Mouse (Mus musculus) gastrocnemius, adult 2 months (tissue): ENCODE measurements around the gene Tmem174. TPM values are rescaled to one million over a fixed set of nuclear protein-coding genes. Genes with fewer than 3 reads are reported as not detected.

Experiments used
- DNase-seq: peaks from one replicate; pipeline ENCODE4 v3.0.0; 2022
- H3K27ac ChIP-seq: fragments of 200-600 bp; 2 replicates; pipeline ENCODE4 v1.8.1; 2022; ENCODE audit warnings: mild to moderate bottlenecking
- H3K4me3 ChIP-seq: fragments of 200-600 bp; 2 replicates; pipeline ENCODE4 v1.8.1; 2022; ENCODE audit warnings: mild to moderate bottlenecking, moderate library complexity
- CTCF ChIP-seq: fragments of 200-600 bp; IDR thresholded peaks from 2 replicates; pipeline ENCODE4 v1.8.1; 2022; ENCODE audit warnings: antibody characterized with exemption, mild to moderate bottlenecking, moderate library complexity
- intact Hi-C: fragments of 180-260 bp; cut with DNase I; formaldehyde crosslinking; loops from one replicate; pipeline ENCODE4 v1.15.1; 2025
- total RNA-seq, 2 experiments: library from RNA; stranded (reverse); gene quantifications; 2 replicates each; pipeline ENCODE4 v1.2.3; 2021

Tmem174 gene
- total RNA-seq, 2 experiments from 2014 or later = not detected

- DNase-seq = peak; percentile 57
- Histone ChIP-seq H3K4me3 (no peak overlapping the region), H3K27ac (no peak overlapping the region)
- intact Hi-C loops = no loop called here
- no peak for TF ChIP-seq CTCF
Measured at GRCm38 (mm10) chr13:98654129-98654939, 17.1 kb upstream of the Tmem174 start.

- no peak overlapping the region for H3K27ac ChIP-seq
- DNase-seq = no peak
- intact Hi-C loops = no loop called here
- no peak for TF ChIP-seq CTCF
- no peak overlapping the region for H3K4me3 ChIP-seq
Measured at GRCm38 (mm10) chr13:98652194-98652593, 15.0 kb upstream of the Tmem174 start.

DNA sequence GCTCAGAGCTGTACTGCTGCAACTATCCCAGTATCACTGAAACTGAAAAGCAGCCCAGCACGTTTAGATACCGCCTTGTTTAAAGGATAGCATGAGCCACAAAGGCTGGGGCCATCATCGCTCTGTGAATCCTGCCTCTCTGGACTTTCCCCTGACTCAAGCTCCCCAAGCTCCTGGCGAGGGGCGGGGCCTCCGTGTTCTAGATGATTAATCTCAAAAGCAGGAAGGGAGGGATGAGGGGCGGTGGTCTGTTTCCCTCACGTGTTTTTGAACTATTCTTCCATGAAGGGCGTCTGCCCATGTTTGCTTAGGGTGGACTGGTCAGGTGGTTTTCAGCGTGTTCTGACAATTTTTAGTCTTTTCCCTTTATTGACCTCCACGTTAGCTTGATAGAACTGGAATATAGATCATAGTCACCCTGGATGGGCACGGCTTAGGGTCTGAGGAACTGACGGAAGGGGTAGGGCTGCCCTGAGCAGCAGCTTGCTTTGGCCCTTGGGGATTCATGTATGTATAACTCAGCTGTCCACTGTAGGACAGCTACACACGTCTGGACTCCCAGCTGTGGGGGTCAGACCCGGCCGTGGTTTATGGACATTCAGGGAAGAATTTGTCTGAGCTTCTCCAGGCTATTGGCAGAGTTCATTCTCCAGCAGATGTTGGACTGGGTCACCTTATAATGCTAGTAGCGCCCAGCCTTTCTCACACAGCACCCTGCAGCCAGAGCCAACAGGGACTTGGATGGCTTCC is 14.2 kb upstream of the Tmem174 start:
- no peak for DNase-seq
- intact Hi-C loops = no loop called here

GRCm38 (mm10) chr13:98647775-98648568 is 10.8 kb upstream of the Tmem174 start:
- Histone ChIP-seq H3K4me3 (no peak overlapping the region), H3K27ac (no peak overlapping the region)
- intact Hi-C loops = no loop called here
- DNase-seq = no peak
- TF ChIP-seq CTCF = no peak

More for the DNA sequence above, 14.2 kb upstream of the Tmem174 start:
- Histone ChIP-seq H3K27ac (no peak overlapping the region), H3K4me3 (no peak overlapping the region)
- no peak for TF ChIP-seq CTCF

DNA sequence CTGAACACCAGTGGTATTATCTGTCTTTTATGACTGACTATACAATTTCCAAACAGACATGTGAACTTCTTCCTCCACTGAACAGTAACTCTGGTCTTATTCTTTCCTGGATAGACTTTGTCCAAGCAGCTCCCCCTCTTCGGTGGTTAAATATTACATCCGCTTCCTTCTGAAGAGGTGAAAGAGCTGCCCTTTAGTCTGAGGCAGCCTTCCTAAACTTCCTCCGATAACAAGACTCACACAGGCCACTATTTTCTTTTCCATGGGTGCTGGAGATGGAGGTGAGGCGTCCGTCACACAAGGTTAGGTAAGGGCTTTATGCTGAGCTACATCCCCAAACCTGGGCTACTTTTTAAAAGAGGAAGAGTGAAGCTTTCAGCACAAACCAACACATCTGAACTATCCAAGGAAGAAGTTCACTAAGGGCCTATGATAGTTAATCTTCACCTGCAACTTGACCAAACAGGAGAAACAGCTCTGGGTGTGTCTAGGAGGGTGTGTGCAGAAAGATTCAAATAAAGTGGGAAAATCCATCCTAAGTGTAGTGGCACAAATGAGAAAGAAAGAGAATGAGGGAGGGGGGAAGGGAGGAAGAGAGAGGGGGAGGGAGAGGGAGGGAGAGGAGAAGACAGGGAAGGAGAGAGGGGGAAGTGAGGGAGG is 1.4 kb upstream of the Tmem174 start:
- Histone ChIP-seq H3K4me3 (no peak overlapping the region), H3K27ac (no peak overlapping the region)
- no peak for TF ChIP-seq CTCF
- intact Hi-C loops = no loop called here
- DNase-seq = no peak

DNA sequence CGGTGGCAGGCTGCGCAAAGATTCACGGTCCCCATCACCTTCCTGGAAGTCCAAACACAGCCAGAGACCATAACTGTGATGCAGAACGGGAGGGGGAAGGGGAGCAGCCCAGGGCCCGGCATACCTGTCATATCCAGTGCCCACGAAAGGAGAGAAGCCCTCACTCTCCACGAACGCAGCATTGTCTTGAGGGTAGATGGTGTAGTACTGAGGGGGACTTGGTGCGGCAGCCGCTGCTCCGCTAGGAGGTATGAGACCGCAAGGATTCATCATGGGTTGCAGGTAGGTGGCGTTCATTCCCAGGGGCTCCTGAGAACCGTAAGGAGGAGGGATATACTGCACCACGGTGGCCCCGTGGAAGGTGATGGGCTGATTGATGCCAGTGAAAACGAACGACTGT is 639 bp downstream of the Tmem174 start:
- Histone ChIP-seq H3K4me3 (no peak overlapping the region), H3K27ac (no peak overlapping the region)
- no peak for TF ChIP-seq CTCF
- DNase-seq = no peak
- intact Hi-C loops = no loop called here

- H3K4me3 ChIP-seq = no peak overlapping the region
Measured at GRCm38 (mm10) chr13:98633641-98634484, 3.3 kb downstream of the Tmem174 start.

GRCm38 (mm10) chr13:98632306-98632942 is 4.8 kb downstream of the Tmem174 start:
- H3K27ac ChIP-seq = no peak overlapping the region
- no peak for TF ChIP-seq CTCF
- intact Hi-C loops = no loop called here
- DNase-seq = no peak
- no peak overlapping the region for H3K4me3 ChIP-seq

More at GRCm38 (mm10) chr13:98633641-98634484, 3.3 kb downstream of the Tmem174 start:
- DNase-seq = no peak
- H3K27ac ChIP-seq = no peak overlapping the region
- intact Hi-C loops = no loop called here
- TF ChIP-seq CTCF = peak; percentile 31; the same call in 1 of the 2 replicates

GRCm38 (mm10) chr13:98631105-98631838 is 5.9 kb downstream of the Tmem174 start:
- TF ChIP-seq CTCF = no peak
- intact Hi-C loops = no loop called here
- no peak overlapping the region for H3K27ac ChIP-seq
- H3K4me3 ChIP-seq = no peak overlapping the region
- DNase-seq = no peak

GRCm38 (mm10) chr13:98626736-98627135 is 10.5 kb downstream of the Tmem174 start:
- no peak for DNase-seq
- no peak for TF ChIP-seq CTCF
- intact Hi-C loops = no loop called here

More at GRCm38 (mm10) chr13:98626736-98627135, 10.5 kb downstream of the Tmem174 start:
- Histone ChIP-seq H3K4me3 (no peak overlapping the region), H3K27ac (no peak overlapping the region)
